Mouse (Mus musculus) urinary bladder, postnatal 36 days (tissue): ENCODE measurements around the gene Myrf.
A peak's percentile ranks its signal among the peaks of the same experiment; 100 is the strongest.

Experiments used
- DNase-seq, 2 experiments: peaks; one replicate each; pipeline ENCODE4 v3.0.0; 2022; ENCODE audit warnings: low spot score in 2 of 2, mixed read lengths in 1 of 2

Myrf gene

DNA sequence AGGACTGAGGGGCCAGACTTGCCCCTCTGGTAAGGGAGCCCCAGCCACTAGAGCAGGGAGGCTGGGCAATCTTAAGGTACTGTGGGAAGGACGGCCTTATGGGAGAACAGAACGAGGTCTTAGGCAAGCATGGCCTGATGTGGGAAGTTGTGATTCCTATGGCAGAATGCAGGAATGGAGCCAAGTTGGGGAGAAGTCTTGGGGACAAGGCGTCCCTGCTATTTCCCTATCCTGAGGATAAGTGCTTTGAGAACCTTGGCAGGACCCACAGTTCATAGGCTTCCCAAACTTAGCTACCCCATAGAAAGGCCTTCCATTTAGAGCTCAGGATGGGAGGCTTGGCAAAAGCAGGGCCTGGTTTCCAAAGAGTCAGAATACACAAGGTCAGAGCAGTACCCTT lies 31.7 kb downstream of the Myrf start:
- DNase-seq = no peak

GRCm38 (mm10) chr19:10205051-10205450 lies 35.5 kb downstream of the Myrf start:
- DNase-seq = no peak

- DNase-seq = peak in 1 of 2 experiments; percentile 35
These were observed 35.9 kb downstream of the Myrf start for GRCm38 (mm10) chr19:10204616-10205001.

GRCm38 (mm10) chr19:10203848-10204615 lies 36.5 kb downstream of the Myrf start, which contains the start of the genes Tmem258 and Fen1:
TSS of gene Tmem258 (plus strand) at chr19:10204014.
TSS of gene Fen1 (minus strand) at chr19:10204169.
- peak; percentile 89 to 91 for DNase-seq

GRCm38 (mm10) chr19:10203146-10203847 lies 37.3 kb downstream of the Myrf start:
- DNase-seq = no peak

- DNase-seq = peak in 1 of 2 experiments; percentile 79
These were observed 41.8 kb downstream of the Myrf start for GRCm38 (mm10) chr19:10198723-10199122.

DNA sequence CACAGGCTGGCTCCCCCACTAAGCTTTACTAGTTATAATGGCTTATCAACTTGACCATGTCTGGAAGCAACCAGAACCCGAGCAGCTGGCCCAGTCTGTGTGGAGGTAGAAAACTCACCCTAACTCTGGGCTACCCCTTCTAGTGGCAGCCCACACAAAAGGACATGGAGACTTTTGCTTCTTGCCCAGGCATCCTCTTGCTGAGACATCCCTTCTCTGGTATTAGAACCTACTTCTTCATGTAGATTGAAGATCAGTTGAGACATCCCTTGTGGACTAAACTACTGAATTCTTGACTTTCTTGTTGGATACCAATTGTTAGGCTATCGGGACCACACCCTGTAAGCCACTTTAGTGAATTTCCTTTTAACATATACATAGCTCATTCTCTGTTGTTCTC lies 42.3 kb downstream of the Myrf start:
- DNase-seq = no peak

GRCm38 (mm10) chr19:10197130-10197529 lies 43.4 kb downstream of the Myrf start:
- DNase-seq = no peak

DNA sequence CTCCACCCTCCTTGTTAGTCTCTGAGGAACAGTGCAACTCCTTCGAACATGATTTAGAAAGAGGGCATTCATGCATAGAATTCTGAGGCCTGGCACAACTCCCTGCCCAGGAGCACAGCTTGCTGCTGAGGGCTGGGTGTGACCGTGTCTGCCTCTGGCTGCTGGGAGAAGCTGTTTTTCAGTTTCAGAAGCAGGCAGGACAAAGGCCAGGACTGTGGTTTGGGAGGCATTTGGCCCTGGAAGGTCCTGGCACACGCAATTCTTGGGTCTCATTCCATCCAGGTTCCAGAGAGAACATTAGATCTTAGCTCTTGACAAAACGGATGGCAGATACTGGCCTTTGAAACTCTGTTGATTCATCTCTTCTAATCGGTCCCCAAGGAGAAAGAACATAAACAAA lies 45.3 kb downstream of the Myrf start:
- DNase-seq = no peak

DNA sequence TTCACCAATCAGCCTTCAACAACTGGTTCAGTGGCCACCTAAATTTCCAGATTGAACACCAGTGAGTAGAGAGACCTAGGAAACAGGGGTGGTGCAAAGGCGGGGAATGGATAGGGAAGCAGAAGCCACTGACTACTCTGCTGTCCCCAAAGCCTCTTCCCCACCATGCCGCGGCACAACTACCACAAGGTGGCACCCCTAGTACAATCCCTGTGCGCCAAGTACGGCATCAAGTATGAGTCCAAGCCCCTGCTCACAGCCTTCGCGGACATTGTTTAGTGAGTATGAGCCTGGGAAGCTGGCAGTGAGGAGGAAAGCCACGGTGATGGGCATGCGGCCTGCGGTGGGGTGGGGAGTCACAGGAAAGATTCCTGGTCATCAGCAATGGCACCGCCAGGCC lies 46.2 kb downstream of the Myrf start:
- no peak for DNase-seq

- DNase-seq = no peak
These were observed 49.2 kb downstream of the Myrf start for GRCm38 (mm10) chr19:10191326-10191725.

DNA sequence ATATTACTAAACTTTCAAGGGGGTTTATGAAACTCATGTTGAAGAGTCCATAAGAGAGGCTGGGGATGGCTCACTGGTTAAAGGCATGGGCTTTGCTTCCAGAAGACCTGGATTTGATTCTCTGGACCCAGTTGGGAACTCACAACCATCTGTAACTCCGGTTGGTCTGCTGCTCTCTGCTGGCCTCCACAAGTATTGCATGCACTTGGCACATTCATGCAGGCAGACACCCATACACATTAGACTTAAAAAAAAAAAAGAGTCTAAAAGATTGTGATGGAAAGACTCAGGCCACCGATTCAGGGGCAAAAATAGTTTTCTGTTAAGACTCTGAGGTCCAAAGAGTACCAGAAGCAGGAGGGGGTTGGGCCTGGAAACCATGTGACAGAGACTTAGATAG lies 49.8 kb downstream of the Myrf start:
- peak; percentile 69 to 78 for DNase-seq

- DNase-seq = no peak
These were observed 50.6 kb downstream of the Myrf start for GRCm38 (mm10) chr19:10189940-10190339.

DNA sequence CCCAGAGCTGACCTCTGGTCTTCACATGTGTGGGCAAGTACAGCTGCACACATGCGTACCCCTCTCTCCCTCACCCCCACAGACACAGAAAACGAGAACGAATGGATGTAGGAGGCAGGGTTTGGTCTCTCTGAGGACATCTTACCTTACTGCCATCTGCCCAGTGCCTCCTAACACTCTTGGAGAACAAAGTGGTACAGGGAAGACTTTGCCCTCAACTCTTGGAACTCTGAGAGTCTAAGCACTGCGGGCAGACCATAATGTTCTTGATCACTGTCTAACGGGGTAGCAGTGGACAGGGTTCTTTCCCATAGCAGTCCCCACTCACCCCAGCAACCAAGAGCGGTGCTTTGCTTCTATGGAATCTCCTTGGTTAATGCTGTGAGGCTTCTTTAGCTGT lies 51.5 kb downstream of the Myrf start:
- no peak for DNase-seq

DNA sequence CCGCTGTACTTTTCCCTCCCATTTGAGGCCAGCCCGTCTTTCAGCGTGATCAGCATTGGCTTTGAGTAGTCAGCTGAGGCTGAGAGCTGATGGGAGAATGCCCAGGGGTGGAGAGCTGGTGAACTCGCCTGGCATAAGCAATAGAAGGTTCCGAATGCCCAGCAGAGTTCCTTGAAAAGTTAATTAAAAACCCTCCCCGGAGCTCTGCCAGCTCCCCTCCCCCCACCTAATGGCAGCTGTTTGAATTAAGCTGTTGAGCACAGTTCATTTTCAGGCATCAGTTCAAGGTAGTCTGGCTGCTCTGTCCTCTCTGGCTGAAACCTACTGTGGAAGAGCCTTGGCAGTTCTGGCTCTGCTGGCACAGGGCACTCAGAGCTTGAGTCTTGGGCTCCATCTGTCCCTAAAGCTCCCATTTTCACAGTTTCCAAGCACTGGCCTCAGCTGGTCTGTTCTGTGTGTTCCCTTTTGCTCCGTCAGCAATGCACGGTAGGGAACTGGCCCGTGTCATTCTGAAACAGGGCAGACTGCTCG lies 52.2 kb downstream of the Myrf start:
- no peak for DNase-seq

- no peak for DNase-seq
These were observed 54.0 kb downstream of the Myrf start for GRCm38 (mm10) chr19:10186569-10186968.

DNA sequence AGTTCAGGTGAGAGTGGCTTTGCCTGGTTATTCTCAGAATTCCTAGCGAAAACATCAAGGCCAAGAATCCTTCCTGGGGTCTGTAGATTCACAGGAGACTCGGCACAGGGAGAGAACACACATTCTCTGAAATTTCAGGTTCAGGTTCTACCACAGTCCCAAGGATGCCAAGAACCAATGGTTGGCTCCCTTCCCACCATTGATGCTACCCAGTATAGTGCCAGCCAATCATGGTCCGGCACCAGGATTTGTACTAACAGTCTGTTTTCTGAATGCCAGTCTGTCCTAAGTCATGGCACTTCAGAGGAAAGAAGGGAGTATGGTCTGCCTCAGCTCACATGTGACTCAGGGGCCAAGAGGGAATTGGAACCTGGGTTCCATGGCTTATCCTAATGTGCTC lies 54.7 kb downstream of the Myrf start:
- DNase-seq = no peak

GRCm38 (mm10) chr19:10184096-10184495 lies 56.5 kb downstream of the Myrf start:
- no peak for DNase-seq

DNA sequence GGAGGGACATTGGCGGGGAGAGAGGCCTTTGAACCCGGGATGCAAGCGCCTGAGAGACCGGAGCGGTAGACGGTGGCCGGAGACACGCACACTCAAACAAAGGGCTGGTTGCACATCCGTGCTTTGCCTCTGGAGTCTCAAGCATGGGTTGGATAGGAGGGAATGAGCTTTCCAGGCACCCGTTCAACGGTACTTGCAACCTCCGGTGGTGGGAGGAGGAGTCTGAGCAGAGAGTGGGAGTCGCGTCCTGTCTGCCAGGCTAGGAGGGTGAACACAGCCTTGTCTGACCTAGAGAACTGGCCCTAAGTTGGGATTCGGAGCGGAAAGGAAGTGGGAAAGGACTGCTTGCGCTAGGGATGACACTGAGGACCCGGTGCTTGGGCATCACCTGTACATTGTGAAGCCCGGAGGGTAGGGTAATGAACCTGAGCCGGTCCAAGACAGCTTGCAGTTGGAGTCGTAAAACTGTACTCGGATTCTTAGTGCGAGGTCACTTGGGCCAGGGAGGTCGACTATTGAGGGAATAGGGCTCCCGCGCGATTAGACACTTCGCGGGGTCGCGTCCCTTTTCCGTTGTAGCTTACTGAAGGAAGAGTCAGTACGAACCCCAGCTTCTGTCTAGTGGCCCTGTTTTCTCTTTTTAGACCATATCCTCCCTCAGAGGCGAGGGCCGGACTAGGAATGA lies 57.1 kb downstream of the Myrf start:
- peak; percentile 59 to 61 for DNase-seq

DNA sequence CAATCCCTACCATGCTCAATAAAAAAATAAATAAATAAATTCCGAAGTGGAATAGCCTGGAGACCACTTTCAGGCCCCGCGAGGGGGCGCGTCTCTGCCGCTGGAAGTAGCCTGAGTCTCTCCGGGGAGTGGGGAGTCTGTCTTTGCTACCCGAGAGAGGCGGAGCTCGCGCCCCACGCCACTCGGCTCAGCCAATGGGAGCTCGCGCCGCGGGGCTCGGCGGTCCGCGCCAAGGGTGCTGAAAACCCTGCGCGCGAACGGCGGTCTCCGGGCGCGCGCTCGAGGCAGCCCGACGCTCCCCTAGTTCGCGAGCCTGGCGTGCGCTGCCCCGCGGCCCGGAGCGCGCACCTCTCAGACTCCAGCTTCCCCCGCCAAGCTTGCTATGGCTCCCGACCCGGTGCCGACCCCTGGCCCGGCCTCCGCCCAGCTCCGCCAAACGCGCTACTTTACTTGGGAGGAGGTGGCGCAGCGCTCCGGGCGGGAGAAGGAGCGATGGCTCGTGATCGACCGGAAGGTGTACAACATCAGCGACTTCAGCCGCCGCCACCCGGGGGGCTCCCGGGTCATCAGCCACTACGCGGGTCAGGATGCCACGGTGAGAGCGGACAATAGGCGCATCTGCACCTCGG lies 57.8 kb downstream of the Myrf start, which contains the start of gene Fads1:
Fads1 (plus strand) TSS at position 219 of the 629 bp plus-strand sequence.
- DNase-seq = peak; percentile 79 to 90

DNA sequence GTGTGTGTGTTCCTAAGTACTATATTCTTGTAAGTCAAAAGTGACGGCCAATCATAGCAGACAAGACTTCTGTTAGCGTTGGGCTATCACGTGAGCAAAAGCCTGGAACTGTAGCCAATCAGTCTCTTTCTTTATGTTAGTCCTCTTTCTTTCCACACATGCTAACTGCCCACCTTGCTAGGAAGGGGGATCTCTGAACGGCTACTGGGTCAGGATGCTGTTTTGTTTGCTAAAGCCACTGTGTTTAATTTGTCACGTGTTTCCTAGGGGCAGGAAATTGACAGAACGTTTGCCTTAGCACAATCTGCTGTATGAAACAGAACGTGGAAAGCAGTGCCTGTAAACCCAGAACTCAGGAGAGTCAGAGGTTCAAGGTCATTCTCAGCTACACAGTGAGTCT lies 58.4 kb downstream of the Myrf start:
- DNase-seq = no peak

DNA sequence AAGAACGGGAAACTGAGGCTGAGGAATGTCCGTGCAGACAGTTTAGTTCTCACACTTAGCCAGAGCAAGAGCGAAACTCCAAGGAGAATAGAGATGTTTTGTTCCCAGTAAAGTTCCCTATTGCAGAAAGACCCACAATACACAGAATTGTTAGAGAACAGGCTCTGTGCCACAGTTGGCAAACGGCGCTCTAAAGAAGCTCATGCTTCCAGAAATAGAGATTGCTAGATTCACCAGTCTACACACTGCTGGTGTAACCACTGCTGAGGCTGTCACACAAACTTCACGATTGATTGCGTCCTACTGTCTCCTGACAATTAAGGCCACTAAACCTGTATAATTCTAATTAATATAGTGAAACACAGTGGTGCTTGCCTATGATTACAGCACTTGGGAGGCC lies 59.3 kb downstream of the Myrf start:
- DNase-seq = no peak
